Comparison of ENCODE assay signal across 12 mouse cellular contexts in the genomic region with DNA sequence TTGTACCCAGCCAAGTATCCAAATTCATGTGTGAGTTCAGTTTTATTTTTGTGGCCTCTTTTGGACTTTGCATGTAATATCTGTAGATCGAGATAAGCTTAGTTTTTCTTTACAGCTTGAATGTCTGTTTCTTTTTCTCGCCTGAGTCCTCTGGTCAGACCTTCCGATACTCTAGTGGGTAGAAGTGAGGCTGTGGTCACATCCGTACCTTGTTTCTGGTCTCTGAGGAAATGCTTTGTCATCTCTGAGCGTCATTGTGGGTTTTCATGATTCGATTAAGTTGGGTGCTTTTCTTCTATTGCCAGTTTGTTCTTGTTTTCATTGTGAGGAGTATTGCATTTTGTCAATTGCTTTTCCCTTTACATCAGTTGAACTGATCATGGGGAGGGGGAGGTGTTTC.
DNase-seq lines count a peak whose midpoint lies in the region; ATAC-seq and TF ChIP-seq lines count a peak whose summit lies in the region.
"Had no signal": no experiment of that assay in that cellular context is flagged by ENCODE, and none has a peak within 500 bp of the region (broad histone marks: within the 10 kb centered on the region; RNA-seq: fewer than 3 reads in every experiment).

No protein-coding gene starts in this region.

- 0 out of 2 replicates have a peak overlapping the region, but pooled peaks have one; percentile 49 for H3K27ac ChIP-seq in kidney, embryonic 15.5 days
- H3K27ac ChIP-seq in kidney, adult 2 months (ENCODE audit: insufficient read depth, low read depth, low read length): no peak overlapping the region

- no peak overlapping the region for H3K9ac ChIP-seq in kidney, embryonic 15.5 days

- TF ChIP-seq POLR2A in kidney, adult 2 months (IDR thresholded peaks at IDR 0.05; ENCODE audit: low read depth, low read length): no peak

- H3K27me3 ChIP-seq in kidney, embryonic 15.5 days: no peaks in the 10 kb centered on the region
- no peaks in the 10 kb centered on the region for H3K27me3 ChIP-seq in kidney, adult 2 months (replicated peaks; ENCODE audit: control insufficient read depth, insufficient read depth, low read length)

- DNase-seq in kidney, adult 2 months: no peak
- DNase-seq in adrenal gland, postnatal 4 days (ENCODE audit: low spot score in 2 of 2): no peak
- DNase-seq in heart, adult 11 months: no peak
- DNase-seq in ovary, postnatal 36 days (ENCODE audit: low spot score): no peak
- DNase-seq: gastrocnemius, postnatal 36 days; heart, postnatal 36 days; kidney, postnatal 36 days; thymus, postnatal 25 days had no signal

- no peak for TF ChIP-seq CTCF in kidney, adult 2 months (conservative IDR thresholded peaks at IDR 0.05; ENCODE audit: insufficient read depth, insufficient read length, low read depth, low read length)

- no peaks in the 10 kb centered on the region for H3K9me3 ChIP-seq in kidney, embryonic 15.5 days (replicated peaks)

- peaks cover 24% of the 10 kb centered on the region for H3K4me1 ChIP-seq in kidney, embryonic 15.5 days
- no peaks in the 10 kb centered on the region for H3K4me1 ChIP-seq in kidney, adult 2 months (ENCODE audit: control insufficient read depth, insufficient read depth, low read length)

- no peak for ATAC-seq in kidney, embryonic 15.5 days (replicated peaks; ENCODE audit: low FRiP score)
- ATAC-seq in CD4-positive, CD25-positive, alpha-beta regulatory T cell, adult 4 months: peak; percentile 94
- peak; percentile 92 to 94 for ATAC-seq in hematopoietic stem cell, adult 5-6 weeks (replicated peaks in 1 of 2; ENCODE audit: insufficient read depth in 1 of 2, low FRiP score in 2 of 2, low TSS enrichment in 1 of 2, low read depth in 1 of 2, poor library complexity in 2 of 2, severe bottlenecking in 2 of 2)
- peak; percentile 79 for ATAC-seq in monocyte, adult 5-6 weeks (replicated peaks; ENCODE audit: insufficient number of reproducible peaks, low FRiP score, low TSS enrichment, poor library complexity, severe bottlenecking)

- no peaks in the 10 kb centered on the region for H3K36me3 ChIP-seq in kidney, embryonic 15.5 days
- H3K36me3 ChIP-seq in kidney, adult 2 months (ENCODE audit: control insufficient read depth, insufficient read depth, low read length): no peaks in the 10 kb centered on the region

- WGBS in kidney, embryonic 15.5 days: 82% methylated on average over 6 of the region's 6 CpGs
- WGBS in kidney, adult 2 months: 89% methylated on average over 6 of the region's 6 CpGs

- no peak overlapping the region for H3K4me2 ChIP-seq in kidney, embryonic 15.5 days

- no peak overlapping the region for H3K4me3 ChIP-seq in kidney, embryonic 15.5 days (replicated peaks)
- H3K4me3 ChIP-seq in kidney, adult 2 months (ENCODE audit: insufficient read depth, low read depth, low read length): no peak overlapping the region
